Mouse (Mus musculus) CH12F3 (cell line): ENCODE data around the gene Nagk.
"Not testable (repeated sequence)": the region's sequence is repeated elsewhere in the genome, so short reads cannot be mapped to it uniquely, and the experiment has no call there.

Experiments used
- in situ Hi-C: fragments of 300-500 bp; cut with MboI; formaldehyde crosslinking; loops from 2 replicates; pipeline ENCODE4 v1.14.3; 2020; ENCODE audit warnings: low sequenced_read_pairs

Nagk gene

DNA sequence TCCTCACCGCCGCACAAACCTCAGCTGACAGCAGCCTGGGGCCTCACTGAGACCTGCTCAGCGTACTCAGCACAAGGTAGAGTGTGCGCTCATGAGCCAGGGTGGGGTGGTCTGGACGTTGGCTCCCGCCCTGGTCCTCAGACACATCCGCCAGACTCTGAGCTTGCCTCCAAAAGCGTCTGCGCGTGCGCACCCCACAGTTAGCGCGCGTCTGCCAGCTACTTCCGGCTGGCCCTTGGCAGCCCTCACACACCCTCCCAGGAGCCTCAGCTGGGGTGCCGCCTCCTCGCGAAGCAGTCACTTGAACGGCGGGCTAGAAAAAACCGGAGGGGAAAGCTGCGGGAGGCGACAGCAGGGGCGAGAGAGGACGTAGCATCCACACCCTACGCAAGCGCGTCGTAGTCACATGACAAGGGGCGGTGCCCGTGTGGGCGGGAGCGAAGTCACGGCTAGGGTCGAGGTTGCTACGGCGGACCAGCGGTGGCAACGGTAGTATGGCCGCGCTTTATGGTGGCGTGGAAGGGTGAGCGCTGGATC is at the start of gene Nagk:
Gene Nagk, plus strand, starts transcription at position 223 of the 537 bp plus-strand sequence.
- in situ Hi-C loops: no loop called here

- in situ Hi-C loops: no loop called here
These were observed 49.3 kb upstream of the Nagk start for GRCm38 (mm10) chr6:83745466-83745865.

DNA sequence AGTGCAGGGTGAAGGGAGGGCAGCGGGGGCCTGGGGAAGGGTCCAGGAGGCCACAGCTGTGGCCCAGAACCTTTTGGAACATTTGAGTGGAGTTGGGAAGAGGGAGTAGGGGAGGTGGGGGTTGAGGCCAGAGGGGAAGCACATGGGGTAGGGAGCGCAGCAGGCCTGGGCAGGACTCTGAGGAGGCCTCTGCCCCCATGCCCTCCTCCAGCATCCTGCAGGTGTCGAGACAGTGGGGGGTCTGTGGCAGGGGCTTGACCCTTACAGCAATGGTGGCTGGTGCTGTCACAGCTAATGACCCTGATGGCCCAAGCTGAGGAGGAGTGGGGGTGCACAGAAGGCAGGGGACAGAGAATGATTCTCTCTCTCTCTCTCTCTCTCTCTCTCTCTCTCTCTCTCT is 45.5 kb upstream of the Nagk start:
- in situ Hi-C loops: no loop called here

DNA sequence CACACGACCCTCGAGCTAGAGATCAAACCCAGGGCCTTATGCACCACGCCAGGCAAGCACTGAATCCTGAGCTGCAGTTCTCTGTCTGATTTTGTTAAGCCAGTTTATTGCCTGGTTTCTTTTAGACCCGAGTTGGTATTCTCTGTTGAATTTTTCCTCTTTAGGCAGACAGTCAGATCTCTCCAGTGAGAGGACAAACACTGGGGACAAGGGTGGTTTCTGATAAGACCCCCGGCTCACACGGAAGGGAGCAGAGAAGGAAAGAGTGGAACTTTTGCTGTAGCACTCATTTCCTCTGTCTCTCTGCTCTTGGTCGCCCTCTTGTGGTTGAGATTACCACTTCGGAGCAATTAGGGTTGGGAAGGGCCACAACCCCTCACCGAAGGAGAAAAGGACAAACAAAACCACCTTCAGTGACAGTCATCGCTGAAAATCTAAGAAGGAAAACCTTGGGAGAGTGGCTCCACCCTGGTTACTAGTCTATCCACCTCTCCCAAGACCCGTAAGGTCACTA is 44.6 kb upstream of the Nagk start:
- in situ Hi-C loops: no loop called here

DNA sequence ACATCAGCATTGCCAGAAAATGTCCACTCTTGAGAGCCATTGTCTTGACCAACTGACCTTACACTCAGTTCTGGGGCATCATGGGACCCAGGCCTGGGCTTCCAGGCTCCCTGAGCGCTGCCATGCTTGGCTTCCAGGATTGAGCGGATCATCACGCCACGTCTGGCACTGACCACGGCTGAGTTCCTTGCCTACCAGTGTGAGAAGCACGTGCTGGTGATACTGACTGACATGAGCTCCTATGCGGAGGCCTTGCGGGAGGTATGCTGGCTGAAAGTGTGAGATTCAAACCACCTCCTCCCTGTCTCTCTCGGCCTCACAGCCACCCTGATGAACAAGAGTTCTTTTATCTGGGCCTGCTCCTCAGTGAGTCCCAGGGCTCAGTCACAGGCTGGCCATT is 38.7 kb upstream of the Nagk start:
- in situ Hi-C loops: no loop called here

- in situ Hi-C loops: no loop called here
These were observed 32.4 kb upstream of the Nagk start, which contains the start of gene Ankrd53 for GRCm38 (mm10) chr6:83762344-83762743. TSS of gene Ankrd53 (plus strand) at chr6:83762644.

DNA sequence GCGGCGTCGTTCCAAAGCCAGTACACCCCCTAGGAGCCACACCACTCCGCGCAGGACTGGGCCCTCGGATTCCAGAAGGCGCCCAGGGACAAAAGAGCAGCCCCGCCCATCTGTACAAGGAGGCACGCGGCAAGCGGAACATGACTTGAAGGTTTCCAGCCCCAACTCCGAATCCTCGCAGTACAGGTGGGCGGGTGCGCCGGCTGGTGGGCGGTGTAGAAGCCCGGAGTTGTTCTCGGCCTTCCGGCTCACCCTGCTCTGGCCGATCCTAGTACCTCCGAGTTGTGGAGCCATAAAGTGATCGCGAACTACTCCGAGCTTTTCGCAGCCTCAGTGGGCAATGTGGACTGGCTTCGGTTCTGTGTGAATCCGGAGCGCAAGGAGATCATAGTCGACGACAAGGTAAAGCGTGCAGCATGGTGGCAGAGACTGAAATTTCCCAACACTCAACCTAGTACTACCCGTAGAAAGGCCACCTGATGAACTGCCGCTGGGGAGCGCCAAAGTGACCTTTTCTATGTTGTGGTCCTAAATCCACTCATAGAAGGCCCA is 31.8 kb upstream of the Nagk start:
- in situ Hi-C loops: no loop called here

- in situ Hi-C loops: no loop called here
These were observed 27.8 kb upstream of the Nagk start for GRCm38 (mm10) chr6:83766982-83767381.

DNA sequence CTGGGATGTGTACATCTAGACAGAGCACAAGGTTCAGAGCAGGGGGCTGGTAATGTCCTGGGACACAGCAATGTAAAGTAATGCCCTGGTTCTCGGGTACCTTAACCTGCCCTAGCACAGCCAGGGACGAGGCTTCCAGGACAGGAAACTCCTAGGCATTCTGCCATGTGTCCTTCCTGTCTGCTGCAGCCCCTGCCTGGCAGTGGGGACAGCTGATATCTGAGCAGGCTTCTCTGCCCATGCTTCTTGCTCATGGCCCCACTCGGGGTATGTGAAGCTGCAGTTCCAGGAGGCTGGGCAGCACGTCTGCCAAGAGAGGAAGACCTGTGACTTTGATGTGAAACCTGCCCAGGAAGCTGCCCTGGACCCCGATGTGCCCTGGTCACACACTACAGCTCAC is 26.3 kb upstream of the Nagk start:
- in situ Hi-C loops: no loop called here

- in situ Hi-C loops: no loop called here
These were observed 20.7 kb upstream of the Nagk start for GRCm38 (mm10) chr6:83774126-83774525.

DNA sequence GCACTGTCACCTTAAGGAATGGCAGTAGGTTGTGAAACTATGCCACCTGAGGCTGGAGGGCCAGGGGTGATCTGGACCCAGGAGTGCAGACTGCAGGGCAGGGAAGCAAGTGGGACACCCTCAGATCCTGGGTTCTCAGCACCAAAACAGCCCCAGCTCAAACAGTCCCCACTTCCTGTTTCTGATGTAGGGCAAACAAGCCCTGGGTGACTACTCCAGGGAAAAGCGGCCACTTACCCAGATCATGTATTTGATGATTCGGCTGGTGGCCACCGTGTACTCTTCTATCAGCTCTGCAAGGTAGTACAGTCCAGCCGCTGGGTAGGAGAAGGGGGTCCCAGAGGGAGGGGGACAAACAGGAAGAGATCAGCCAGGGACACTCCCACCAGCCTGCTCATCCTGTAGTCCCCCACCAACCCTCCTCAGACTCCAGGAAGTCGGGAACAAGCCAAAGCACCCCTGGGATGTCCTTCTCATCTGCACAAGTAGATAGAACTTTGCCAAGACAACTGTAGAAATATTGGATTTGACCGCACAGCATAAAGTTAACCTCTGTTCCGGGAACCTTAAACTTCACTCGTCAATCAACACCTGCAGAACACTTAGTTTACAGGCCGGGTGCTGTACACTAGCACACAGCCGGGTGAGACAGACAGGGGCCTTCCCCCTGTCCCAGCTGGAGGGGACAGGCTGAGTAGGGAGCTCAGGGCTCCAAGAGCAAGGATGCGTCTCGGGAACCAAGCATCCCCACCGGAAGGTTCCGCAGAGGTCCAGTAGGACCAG is 19.8 kb upstream of the Nagk start:
- in situ Hi-C loops: no loop called here

- in situ Hi-C loops: no loop called here
These were observed 19.0 kb upstream of the Nagk start, which contains the start of gene Tex261 for GRCm38 (mm10) chr6:83775638-83776293. TSS of gene Tex261 (minus strand) at chr6:83775813.

DNA sequence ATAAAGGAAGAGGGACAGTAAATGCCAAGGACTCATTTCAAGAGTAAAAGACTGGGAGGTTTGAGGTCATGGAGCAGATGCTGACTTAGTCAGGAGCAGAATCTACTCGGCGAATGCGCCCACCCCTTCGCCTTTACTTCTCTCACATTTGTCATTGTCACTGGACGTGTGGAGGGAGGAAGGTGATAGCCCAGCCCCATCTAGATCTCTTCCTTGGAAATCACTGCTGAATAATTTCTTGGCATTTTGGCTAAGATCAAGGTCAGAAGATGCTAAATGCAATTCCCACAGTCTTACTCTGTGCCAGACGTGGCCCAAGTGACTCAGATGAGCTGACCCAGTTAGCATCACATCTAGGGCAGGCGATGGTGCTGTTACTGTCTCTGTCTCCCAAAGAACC is 16.5 kb upstream of the Nagk start:
- in situ Hi-C loops: no loop called here

DNA sequence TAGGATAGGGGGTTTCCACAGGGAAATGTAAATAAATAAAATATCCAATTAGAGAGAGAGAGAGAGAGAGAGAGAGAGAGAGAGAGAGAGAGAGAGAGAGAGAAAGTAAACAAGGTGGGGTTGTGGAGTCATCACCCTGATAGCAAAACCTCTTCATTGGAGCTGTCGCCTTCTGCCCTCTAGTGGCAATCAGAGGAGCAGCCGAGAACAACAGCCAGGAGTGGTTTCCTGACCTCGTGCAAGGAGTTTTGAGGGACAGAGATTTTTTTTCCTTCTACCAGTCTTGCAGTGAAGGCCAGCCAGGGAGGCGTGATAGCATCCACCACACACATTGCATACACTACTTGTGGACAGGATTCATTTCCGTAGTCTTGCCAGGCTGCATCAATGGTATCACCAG is 15.8 kb upstream of the Nagk start:
- in situ Hi-C loops: no loop called here

GRCm38 (mm10) chr6:83786426-83786825 is 8.4 kb upstream of the Nagk start:
- in situ Hi-C loops: no loop called here

DNA sequence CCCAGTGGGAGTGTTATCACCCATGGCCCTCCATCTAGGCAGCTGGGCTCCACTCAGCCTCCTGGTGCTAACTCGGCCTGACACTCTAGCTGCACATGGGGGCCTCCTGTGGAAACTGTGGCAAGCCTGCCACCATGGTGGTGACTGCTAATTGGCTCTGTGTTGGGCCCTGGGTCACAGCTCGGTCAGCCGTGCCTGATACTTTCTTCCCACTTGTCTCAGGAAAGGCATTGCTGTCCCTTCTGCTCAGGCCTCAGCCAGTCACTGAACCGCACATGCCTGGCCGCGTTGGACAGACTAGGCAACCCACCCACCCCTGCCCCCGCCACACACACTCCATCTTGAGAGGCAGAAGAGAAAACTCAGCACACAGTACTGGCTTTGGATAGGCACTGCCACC is 6.2 kb upstream of the Nagk start:
- in situ Hi-C loops: no loop called here

DNA sequence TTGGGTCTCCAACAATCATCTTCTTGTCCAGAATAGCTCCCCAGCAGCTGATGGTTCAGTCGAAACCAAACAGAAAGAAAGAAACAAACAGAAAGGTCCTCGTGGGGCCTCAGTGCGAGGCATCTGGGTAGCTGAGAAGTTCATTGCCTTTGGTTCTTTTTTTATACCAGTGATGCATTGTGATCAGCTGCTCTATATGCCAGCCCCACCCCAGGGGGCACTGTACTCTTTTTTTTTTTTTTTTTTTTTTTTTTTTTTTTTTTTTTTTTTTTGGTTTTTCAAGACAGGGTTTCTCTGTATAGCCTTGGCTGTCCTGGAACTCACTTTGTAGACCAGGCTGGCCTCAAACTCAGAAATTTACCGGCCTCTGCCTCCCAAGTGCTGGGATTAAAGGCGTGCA is 4.2 kb upstream of the Nagk start:
- in situ Hi-C loops: not testable (repeated sequence)

- in situ Hi-C loops: no loop called here
These were observed 3.4 kb upstream of the Nagk start for GRCm38 (mm10) chr6:83791251-83791890.

DNA sequence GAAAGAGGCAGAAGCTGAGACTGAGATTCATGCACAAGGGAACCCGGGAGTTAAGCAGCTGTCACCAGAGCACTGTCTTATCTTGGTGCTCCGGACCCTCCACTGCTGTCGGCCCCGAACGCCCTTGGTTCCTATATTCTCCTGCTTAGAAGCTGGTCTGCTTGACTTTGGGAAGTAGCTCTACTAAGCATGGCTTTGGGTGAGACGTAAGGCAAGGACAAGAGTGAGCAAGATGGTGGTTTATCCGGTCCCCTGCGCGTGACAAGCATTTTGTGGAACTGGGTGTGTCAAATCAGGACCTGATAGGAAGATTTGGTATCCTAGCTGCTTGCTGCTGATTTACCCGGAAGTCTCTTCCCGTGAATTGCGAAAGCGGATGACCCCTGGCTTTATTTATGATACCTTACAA is 714 bp downstream of the Nagk start:
- in situ Hi-C loops: no loop called here

DNA sequence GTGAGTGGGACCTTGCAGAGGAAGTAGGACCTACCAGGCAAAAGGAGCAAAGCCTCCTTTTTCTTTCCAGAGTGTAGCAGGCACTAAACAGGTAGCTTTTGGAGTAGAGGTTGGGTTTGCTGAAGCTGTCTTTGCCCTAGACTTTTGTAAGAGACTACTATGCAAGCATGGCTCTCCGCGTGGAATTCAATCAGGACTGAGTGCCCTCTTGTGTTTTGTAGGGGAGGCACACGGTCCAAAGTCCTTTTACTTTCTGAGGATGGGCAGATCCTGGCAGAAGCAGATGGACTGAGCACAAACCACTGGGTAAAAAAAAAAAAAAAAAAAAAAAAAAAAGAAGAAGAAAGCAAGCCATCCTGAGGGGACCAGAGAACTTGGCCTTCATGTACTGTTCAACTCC is 1.9 kb downstream of the Nagk start:
- in situ Hi-C loops: no loop called here

DNA sequence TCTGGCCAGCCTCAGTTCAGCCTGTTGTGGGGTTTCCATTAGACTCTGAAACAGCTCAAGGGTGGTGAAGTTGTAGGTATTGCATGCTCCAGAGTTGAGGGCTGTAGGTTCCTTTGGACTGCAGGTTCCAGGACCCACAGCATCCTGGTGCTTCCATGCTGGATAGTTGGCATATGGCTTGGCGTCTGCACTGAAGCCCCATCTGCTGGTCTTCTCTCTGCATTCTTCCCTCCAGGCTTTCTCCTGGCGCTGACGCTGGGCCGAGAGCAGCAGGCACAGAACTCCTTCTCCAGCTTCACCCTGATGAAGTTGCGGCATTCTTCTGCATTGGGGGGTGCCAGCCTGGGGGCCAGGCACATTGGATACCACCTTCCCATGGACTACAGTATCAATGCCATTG is 7.3 kb downstream of the Nagk start:
- in situ Hi-C loops: no loop called here
